Mouse (Mus musculus) lung, embryonic 14.5 days (tissue): ENCODE results near the gene Plxnb2. TPM values are rescaled to one million over a fixed set of nuclear protein-coding genes. Genes with fewer than 3 reads are reported as not detected.

Experiments used
- ATAC-seq: fragments of 200-750 bp; cut with Nextera tagmentation; 2 replicates; pipeline ENCODE4 v1.8.0; 2017; ENCODE audit warnings: mild to moderate bottlenecking, moderate TSS enrichment, moderate library complexity; ENCODE audit not compliant: insufficient read depth
- DNase-seq: peaks from one replicate; pipeline ENCODE4 v3.0.0-alpha.2; 2015
- H3K27ac ChIP-seq: fragments of 300-500 bp; sonication (generic); 2 replicates; pipeline ENCODE4 v1.5.1; 2014; ENCODE audit warnings: low read depth, mild to moderate bottlenecking, moderate library complexity
- H3K27me3 ChIP-seq: fragments of 300-500 bp; sonication (generic); 2 replicates; pipeline ENCODE4 v1.6.1; 2014; ENCODE audit warnings: low read length, control low read depth; ENCODE audit not compliant: insufficient read depth
- H3K36me3 ChIP-seq: fragments of 300-500 bp; sonication (generic); 2 replicates; pipeline ENCODE4 v1.6.1; 2014; ENCODE audit warnings: control low read depth; ENCODE audit not compliant: insufficient read depth
- H3K4me1 ChIP-seq: fragments of 300-500 bp; sonication (generic); 2 replicates; pipeline ENCODE4 v1.6.1; 2014; ENCODE audit warnings: antibody characterized with exemption, control low read depth; ENCODE audit not compliant: insufficient read depth
- H3K4me2 ChIP-seq: fragments of 300-500 bp; sonication (generic); 2 replicates; pipeline ENCODE4 v1.6.1; 2014; ENCODE audit warnings: mild to moderate bottlenecking
- H3K4me3 ChIP-seq: fragments of 300-500 bp; sonication (generic); 2 replicates; pipeline ENCODE4 v1.5.1; 2014; ENCODE audit warnings: low read depth, low read length
- H3K9ac ChIP-seq: fragments of 300-500 bp; sonication (generic); 2 replicates; pipeline ENCODE4 v1.6.1; 2014
- H3K9me3 ChIP-seq: fragments of 300-500 bp; sonication (generic); 2 replicates; pipeline ENCODE4 v1.6.1; 2016; ENCODE audit warnings: low read depth, low read length, control low read depth
- CTCF ChIP-seq: IDR thresholded peaks from 2 replicates; pipeline ENCODE4 v1.5.1; 2016; ENCODE audit warnings: antibody characterized with exemption, low read depth
- WGBS: fragments of 180-500 bp; shearing (Covaris S2); extraction: QIAGEN DNeasy Blood & Tissue Kit; methylation state at CpG from one replicate; pipeline ENCODE4 v1.1.7; 2014; 5-methylcytosine and 5-hydroxymethylcytosine counted together
- polyA plus RNA-seq: library from polyadenylated mRNA; unstranded; fragments of >200 nt; fragmentation: Nextera tagmentation; extraction: Ambion mirVana; gene quantifications from 2 replicates; pipeline ENCODE4 v1.2.1, GENCODE M21; 2014

The Plxnb2 gene
- polyA plus RNA-seq, 1 experiment from 2014 or later: 156 TPM

DNA sequence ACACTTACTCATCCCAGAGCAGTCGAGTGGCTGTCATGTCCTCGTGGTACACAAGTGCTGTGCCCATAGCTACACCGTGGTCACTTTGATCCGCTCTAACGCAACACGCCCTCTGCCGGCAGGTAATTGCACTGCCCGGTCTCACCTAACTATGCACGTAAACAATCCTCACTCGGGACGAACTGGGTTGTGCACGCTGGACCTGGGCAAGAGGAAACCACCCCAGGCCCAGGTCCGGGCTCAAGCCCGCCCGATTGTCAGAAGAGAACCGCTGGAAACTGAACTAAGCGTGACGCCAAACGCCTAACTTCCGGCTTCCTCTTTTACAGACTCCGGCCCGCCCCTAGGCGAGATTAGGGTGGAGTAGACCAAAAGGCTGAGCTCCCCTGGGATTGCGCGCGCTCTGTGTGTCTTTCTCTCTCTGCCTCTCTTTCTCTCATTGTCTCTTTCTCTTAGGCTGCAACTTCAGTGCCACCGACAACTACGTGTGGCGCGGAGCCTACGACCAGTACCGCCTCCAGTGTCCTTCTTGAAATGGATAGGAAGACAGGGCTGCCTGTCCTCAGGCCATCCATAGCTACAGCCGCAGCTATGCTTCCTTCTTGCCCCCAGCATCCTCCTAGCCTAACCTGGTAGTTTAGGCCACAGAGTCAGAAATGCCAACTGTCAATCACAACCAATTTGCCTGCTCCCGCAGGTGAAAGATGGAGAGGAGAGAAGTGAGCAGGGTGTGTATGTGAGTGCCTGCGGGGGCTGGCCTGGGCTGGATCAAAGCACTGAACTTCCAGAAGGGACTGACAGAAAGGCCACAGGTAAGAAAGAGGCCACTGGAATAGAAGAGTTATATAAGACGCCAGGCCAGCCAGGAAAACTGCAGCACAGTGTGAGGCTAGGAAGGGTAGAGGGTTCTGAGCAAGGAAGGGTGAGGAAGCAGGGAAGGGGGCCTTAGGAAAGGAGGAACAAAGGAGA, 51.9 kb downstream of the Plxnb2 start, which contains the start of gene Hdac10:
Hdac10 (minus strand) TSS at position 319 of the 969 bp plus-strand sequence.
- Histone ChIP-seq H3K36me3 (0 out of 2 replicates have a peak, but pooled peaks cover 6% of the 10 kb centered on the region), H3K4me3 (peak within 1 kb of the TSS; percentile 51), H3K9me3 (no peaks in the 10 kb centered on the region), H3K27ac (peak within 1 kb of the TSS; percentile 71; the same call in 1 of the 2 replicates), H3K9ac (peak within 1 kb of the TSS; percentile 57), H3K4me2 (peak within 1 kb of the TSS; percentile 79), H3K27me3 (no peaks in the 10 kb centered on the region), H3K4me1 (0 out of 2 replicates have a peak, but pooled peaks cover 3% of the 10 kb centered on the region)
- ATAC-seq: peak; percentile 87
- 3% methylated on average over 36 of the region's 36 CpGs for WGBS
- DNase-seq: peak; percentile 90
- TF ChIP-seq CTCF: peak; percentile 95

DNA sequence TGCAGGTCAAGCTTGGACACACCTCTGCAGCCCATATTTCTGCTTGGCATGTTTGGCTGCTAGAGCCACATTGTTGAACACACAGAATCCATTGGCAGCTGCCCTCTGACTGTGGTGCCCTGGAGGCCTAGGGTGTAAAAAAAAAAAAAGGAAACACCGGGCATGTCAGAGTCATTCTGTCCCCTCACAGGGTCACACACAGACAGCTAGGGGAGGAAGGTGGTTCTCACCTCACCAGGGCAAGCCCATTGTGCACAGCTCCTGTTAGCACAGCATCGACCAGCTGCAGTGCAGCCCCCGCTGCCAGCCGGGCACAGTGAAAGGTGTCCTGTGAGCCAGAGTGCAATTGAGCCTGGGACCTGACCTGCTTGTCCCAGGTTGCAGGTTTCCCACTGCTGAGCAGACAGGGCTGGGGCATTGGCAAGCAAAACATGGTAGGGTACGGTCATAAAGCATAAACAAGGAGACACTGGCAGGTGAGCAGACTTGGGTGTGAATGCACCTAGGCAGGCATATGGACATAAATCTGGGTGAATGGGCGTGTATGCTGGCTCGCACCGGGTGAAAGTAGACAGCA, 53.1 kb downstream of the Plxnb2 start:
- DNase-seq (no peak), ATAC-seq (no peak)
- Histone ChIP-seq H3K36me3 (0 out of 2 replicates have a peak, but pooled peaks cover 6% of the 10 kb centered on the region), H3K4me1 (0 out of 2 replicates have a peak, but pooled peaks cover 3% of the 10 kb centered on the region), H3K9me3 (no peaks in the 10 kb centered on the region), H3K27me3 (no peaks in the 10 kb centered on the region), H3K27ac (no peak overlapping the region), H3K4me2 (peak overlapping the region; percentile 79), H3K9ac (peak overlapping the region; percentile 57; the same call in 1 of the 2 replicates), H3K4me3 (peak overlapping the region; percentile 51)
- no peak for TF ChIP-seq CTCF
- WGBS: 82% methylated on average over 8 of the region's 8 CpGs

DNA sequence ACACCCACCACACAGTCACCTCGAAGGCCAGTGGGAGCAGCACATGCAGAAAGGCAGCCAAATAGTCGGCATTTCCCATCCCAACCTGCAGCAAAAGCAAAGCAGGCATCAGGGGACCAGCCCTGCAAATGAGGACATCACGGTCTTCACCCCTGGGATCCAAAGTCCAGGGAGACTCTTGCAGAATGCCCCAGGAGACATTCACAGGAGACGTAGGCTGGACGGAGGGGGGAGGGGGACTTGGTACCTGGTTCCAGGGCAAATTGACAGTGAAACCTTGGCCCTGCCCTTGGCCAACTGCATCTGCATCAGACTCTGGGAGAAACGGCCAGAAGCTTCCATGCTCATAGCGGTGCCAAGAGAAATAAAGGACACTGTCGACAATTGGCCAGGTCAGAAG, 54.0 kb downstream of the Plxnb2 start:
- no peak overlapping the region for H3K9ac ChIP-seq
- no peak for TF ChIP-seq CTCF
- peaks cover 11% of the 10 kb centered on the region; the same call in 1 of the 2 replicates for H3K4me1 ChIP-seq
- no peak for ATAC-seq
- no peaks in the 10 kb centered on the region for H3K27me3 ChIP-seq
- no peak for DNase-seq
- no peak overlapping the region for H3K4me3 ChIP-seq
- H3K4me2 ChIP-seq: no peak overlapping the region
- no peak overlapping the region for H3K27ac ChIP-seq
- H3K9me3 ChIP-seq: no peaks in the 10 kb centered on the region
- H3K36me3 ChIP-seq: 0 out of 2 replicates have a peak, but pooled peaks cover 6% of the 10 kb centered on the region
- WGBS: 91% methylated on average over 8 of the region's 8 CpGs

DNA sequence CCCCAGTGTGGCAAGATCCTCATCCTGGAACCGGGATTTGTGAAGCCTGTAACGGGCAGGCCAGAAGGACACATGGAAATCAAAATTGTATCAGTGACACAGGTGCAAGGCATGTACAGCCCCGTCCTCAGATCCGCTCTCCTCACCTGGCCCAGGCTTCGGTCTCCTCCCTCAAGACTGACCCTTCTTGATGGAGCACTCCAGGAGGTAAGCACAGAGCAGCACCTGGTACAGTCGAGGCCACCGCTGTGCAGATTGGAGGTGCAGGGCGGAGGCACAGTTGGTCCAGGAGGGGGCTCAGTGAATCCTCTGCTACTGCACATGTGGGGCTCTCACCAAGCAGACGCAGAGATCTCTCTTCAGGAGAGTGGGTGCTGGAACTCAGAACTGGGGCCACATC, 55.2 kb downstream of the Plxnb2 start:
- no peak for TF ChIP-seq CTCF

DNA sequence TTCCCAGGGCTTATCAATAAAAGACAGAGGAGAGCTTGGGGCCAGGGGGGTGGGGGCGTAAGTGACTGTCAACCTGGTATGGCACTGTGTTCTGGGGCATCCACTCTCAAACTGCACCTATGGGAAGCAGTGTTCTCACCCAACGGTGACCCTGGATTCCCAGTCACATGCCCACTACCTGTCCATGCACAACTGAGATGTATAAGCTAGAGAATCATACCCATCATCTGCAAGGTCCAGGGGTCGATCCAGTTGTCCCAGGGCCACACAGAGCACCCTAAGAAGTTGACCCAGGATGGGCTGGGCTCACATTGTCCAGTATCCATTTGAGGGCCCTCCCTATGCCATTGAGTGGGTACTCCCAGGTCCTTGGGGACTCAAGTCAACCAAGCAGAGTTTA, 56.3 kb downstream of the Plxnb2 start:
- Histone ChIP-seq H3K27me3 (no peaks in the 10 kb centered on the region), H3K4me2 (no peak overlapping the region; the same call in 1 of the 2 replicates), H3K9me3 (no peaks in the 10 kb centered on the region), H3K9ac (no peak overlapping the region), H3K4me3 (no peak overlapping the region), H3K27ac (no peak overlapping the region), H3K4me1 (peaks cover 11% of the 10 kb centered on the region; the same call in 1 of the 2 replicates), H3K36me3 (peaks cover 17% of the 10 kb centered on the region; the same call in 1 of the 2 replicates)
- 83% methylated on average over 3 of the region's 3 CpGs for WGBS
- no peak for ATAC-seq
- no peak for TF ChIP-seq CTCF
- no peak for DNase-seq

More for the DNA sequence above, 55.2 kb downstream of the Plxnb2 start:
- H3K9me3 ChIP-seq: no peaks in the 10 kb centered on the region
- H3K27me3 ChIP-seq: no peaks in the 10 kb centered on the region
- no peak for DNase-seq
- H3K36me3 ChIP-seq: 0 out of 2 replicates have a peak, but pooled peaks cover 10% of the 10 kb centered on the region
- no peak overlapping the region for H3K4me3 ChIP-seq
- peaks cover 11% of the 10 kb centered on the region; the same call in 1 of the 2 replicates for H3K4me1 ChIP-seq
- no peak overlapping the region for H3K9ac ChIP-seq
- H3K4me2 ChIP-seq: no peak overlapping the region
- WGBS: 93% methylated on average over 9 of the region's 9 CpGs
- ATAC-seq: no peak
- no peak overlapping the region for H3K27ac ChIP-seq

DNA sequence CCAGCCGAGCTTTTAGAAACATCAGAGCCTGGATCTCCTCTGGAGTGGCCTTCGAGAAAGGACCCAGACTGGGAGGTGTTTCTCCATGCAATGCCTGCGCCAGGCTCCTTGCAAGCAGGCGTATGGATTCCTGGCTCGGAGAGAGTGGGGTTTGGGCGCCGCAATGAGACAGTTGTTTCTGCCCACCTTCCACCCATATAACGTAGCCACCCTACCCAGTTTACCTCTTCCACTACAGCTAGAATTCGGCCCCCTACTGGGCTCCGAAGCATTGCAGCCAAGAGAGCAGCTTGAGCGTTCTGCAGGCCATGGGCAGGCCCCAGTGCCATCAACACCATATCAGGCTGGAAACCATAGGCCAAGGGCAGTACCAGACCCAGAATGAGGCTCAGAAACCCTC, 57.0 kb downstream of the Plxnb2 start:
- peak overlapping the region; percentile 63 for H3K27ac ChIP-seq
- WGBS: 28% methylated on average over 11 of the region's 11 CpGs
- H3K27me3 ChIP-seq: no peaks in the 10 kb centered on the region
- TF ChIP-seq CTCF: peak; percentile 53
- H3K36me3 ChIP-seq: peaks cover 22% of the 10 kb centered on the region
- no peaks in the 10 kb centered on the region for H3K9me3 ChIP-seq
- peaks cover 11% of the 10 kb centered on the region; the same call in 1 of the 2 replicates for H3K4me1 ChIP-seq
- ATAC-seq (peak; percentile 23; the same call in 1 of the 2 replicates), DNase-seq (peak; percentile 58)
- H3K4me3 ChIP-seq: peak overlapping the region; percentile 85
- peak overlapping the region; percentile 82 for H3K4me2 ChIP-seq
- H3K9ac ChIP-seq: peak overlapping the region; percentile 72
